Mouse (Mus musculus): Measurements from ENCODE around the gene Dab1. TPM values are rescaled to one million over a fixed set of nuclear protein-coding genes. Genes with fewer than 3 reads are reported as not detected.

Dab1 gene
- polyA plus RNA-seq, 1 experiment from 2014 or later = 0.39 TPM

GRCm38 (mm10) chr4:104275260-104275659 lies 656.1 kb downstream of the Dab1 start:
- Histone ChIP-seq H3K36me3 (ENCODE audit: insufficient read depth, low read length) (no peaks in the 10 kb centered on the region), H3K9me3 (ENCODE audit: low read length) (no peaks in the 10 kb centered on the region), H3K27me3 (replicated peaks; ENCODE audit: insufficient read depth, low read length) (no peaks in the 10 kb centered on the region), H3K4me2 (replicated peaks; ENCODE audit: low read depth, low read length) (no peak overlapping the region), H3K27ac (ENCODE audit: low read length) (no peak overlapping the region), H3K4me3 (ENCODE audit: low read depth, low read length) (no peak overlapping the region), H3K9ac (replicated peaks; ENCODE audit: low read depth) (no peak overlapping the region), H3K4me1 (ENCODE audit: insufficient read depth, low read depth, low read length) (no peaks in the 10 kb centered on the region)
- DNase-seq (ENCODE audit: low spot score) = no peak
- WGBS = 94% methylated on average over 1 of the region's 1 CpGs
- TF ChIP-seq CTCF (IDR thresholded peaks at IDR 0.05) (no peak), EP300 (IDR thresholded peaks at IDR 0.05) (no peak)
- ATAC-seq = no peak

GRCm38 (mm10) chr4:104276916-104277315 lies 657.8 kb downstream of the Dab1 start:
- TF ChIP-seq CTCF (IDR thresholded peaks at IDR 0.05) = no peak
- TF ChIP-seq EP300 (IDR thresholded peaks at IDR 0.05) = no peak
- Histone ChIP-seq H3K27me3 (replicated peaks; ENCODE audit: insufficient read depth, low read length) (no peaks in the 10 kb centered on the region), H3K4me1 (ENCODE audit: insufficient read depth, low read depth, low read length) (no peaks in the 10 kb centered on the region), H3K4me2 (replicated peaks; ENCODE audit: low read depth, low read length) (no peak overlapping the region), H3K27ac (ENCODE audit: low read length) (no peak overlapping the region), H3K9ac (replicated peaks; ENCODE audit: low read depth) (no peak overlapping the region), H3K36me3 (ENCODE audit: insufficient read depth, low read length) (no peaks in the 10 kb centered on the region), H3K9me3 (ENCODE audit: low read length) (no peaks in the 10 kb centered on the region), H3K4me3 (ENCODE audit: low read depth, low read length) (no peak overlapping the region)
- ATAC-seq (no peak), DNase-seq (ENCODE audit: low spot score) (no peak)
- WGBS = 81% methylated on average over 7 of the region's 7 CpGs

GRCm38 (mm10) chr4:104281518-104281917 lies 662.4 kb downstream of the Dab1 start:
- no peak overlapping the region for H3K9ac ChIP-seq (replicated peaks; ENCODE audit: low read depth)
- H3K4me3 ChIP-seq (ENCODE audit: low read depth, low read length) = no peak overlapping the region
- no peaks in the 10 kb centered on the region for H3K4me1 ChIP-seq (ENCODE audit: insufficient read depth, low read depth, low read length)
- ATAC-seq = no peak
- H3K36me3 ChIP-seq (ENCODE audit: insufficient read depth, low read length) = no peaks in the 10 kb centered on the region
- DNase-seq (ENCODE audit: low spot score) = no peak
- no peak overlapping the region for H3K27ac ChIP-seq (ENCODE audit: low read length)
- TF ChIP-seq EP300 (IDR thresholded peaks at IDR 0.05) (no peak), CTCF (IDR thresholded peaks at IDR 0.05) (no peak)
- H3K27me3 ChIP-seq (replicated peaks; ENCODE audit: insufficient read depth, low read length) = no peaks in the 10 kb centered on the region
- WGBS = 29% methylated on average over 3 of the region's 3 CpGs
- H3K9me3 ChIP-seq (ENCODE audit: low read length) = no peaks in the 10 kb centered on the region
- no peak overlapping the region for H3K4me2 ChIP-seq (replicated peaks; ENCODE audit: low read depth, low read length)

- no peaks in the 10 kb centered on the region for H3K27me3 ChIP-seq (replicated peaks; ENCODE audit: insufficient read depth, low read length)
- H3K4me2 ChIP-seq (replicated peaks; ENCODE audit: low read depth, low read length) = no peak overlapping the region
- no peaks in the 10 kb centered on the region for H3K4me1 ChIP-seq (ENCODE audit: insufficient read depth, low read depth, low read length)
- H3K4me3 ChIP-seq (ENCODE audit: low read depth, low read length) = no peak overlapping the region
- H3K9ac ChIP-seq (replicated peaks; ENCODE audit: low read depth) = no peak overlapping the region
- DNase-seq (ENCODE audit: low spot score) (no peak), ATAC-seq (no peak)
- no peaks in the 10 kb centered on the region for H3K36me3 ChIP-seq (ENCODE audit: insufficient read depth, low read length)
- H3K9me3 ChIP-seq (ENCODE audit: low read length) = no peaks in the 10 kb centered on the region
- H3K27ac ChIP-seq (ENCODE audit: low read length) = no peak overlapping the region
- whole genome bisulfite sequencing = 47% methylated on average over 6 of the region's 6 CpGs
- TF ChIP-seq EP300 (IDR thresholded peaks at IDR 0.05) (no peak), CTCF (IDR thresholded peaks at IDR 0.05) (no peak)
Observed at GRCm38 (mm10) chr4:104283906-104284305, 664.7 kb downstream of the Dab1 start.

- no peak overlapping the region for H3K4me2 ChIP-seq (replicated peaks; ENCODE audit: low read depth, low read length)
- TF ChIP-seq CTCF (IDR thresholded peaks at IDR 0.05) (no peak), EP300 (IDR thresholded peaks at IDR 0.05) (no peak)
- no peaks in the 10 kb centered on the region for H3K36me3 ChIP-seq (ENCODE audit: insufficient read depth, low read length)
- 70% methylated on average over 3 of the region's 3 CpGs for WGBS
- H3K9ac ChIP-seq (replicated peaks; ENCODE audit: low read depth) = no peak overlapping the region
- H3K27me3 ChIP-seq (replicated peaks; ENCODE audit: insufficient read depth, low read length) = no peaks in the 10 kb centered on the region
- no peak for DNase-seq (ENCODE audit: low spot score)
- H3K4me3 ChIP-seq (ENCODE audit: low read depth, low read length) = no peak overlapping the region
- no peak for ATAC-seq
- H3K4me1 ChIP-seq (ENCODE audit: insufficient read depth, low read depth, low read length) = no peaks in the 10 kb centered on the region
- no peak overlapping the region for H3K27ac ChIP-seq (ENCODE audit: low read length)
- H3K9me3 ChIP-seq (ENCODE audit: low read length) = no peaks in the 10 kb centered on the region
Observed at GRCm38 (mm10) chr4:104288401-104288800, 669.2 kb downstream of the Dab1 start.

GRCm38 (mm10) chr4:104301764-104302163 lies 682.6 kb downstream of the Dab1 start:
- no peaks in the 10 kb centered on the region for H3K4me1 ChIP-seq (ENCODE audit: insufficient read depth, low read depth, low read length)
- H3K36me3 ChIP-seq (ENCODE audit: insufficient read depth, low read length) = no peaks in the 10 kb centered on the region
- H3K27ac ChIP-seq (ENCODE audit: low read length) = no peak overlapping the region
- WGBS = 50% methylated on average over 3 of the region's 3 CpGs
- no peak overlapping the region for H3K4me2 ChIP-seq (replicated peaks; ENCODE audit: low read depth, low read length)
- H3K9me3 ChIP-seq (ENCODE audit: low read length) = no peaks in the 10 kb centered on the region
- no peak for ATAC-seq
- no peak for DNase-seq (ENCODE audit: low spot score)
- H3K27me3 ChIP-seq (replicated peaks; ENCODE audit: insufficient read depth, low read length) = no peaks in the 10 kb centered on the region
- H3K9ac ChIP-seq (replicated peaks; ENCODE audit: low read depth) = no peak overlapping the region
- no peak overlapping the region for H3K4me3 ChIP-seq (ENCODE audit: low read depth, low read length)
- no peak for TF ChIP-seq EP300 (IDR thresholded peaks at IDR 0.05)
- no peak for TF ChIP-seq CTCF (IDR thresholded peaks at IDR 0.05)

- no peak overlapping the region for H3K27ac ChIP-seq (ENCODE audit: low read length)
- TF ChIP-seq CTCF (IDR thresholded peaks at IDR 0.05) (no peak), EP300 (IDR thresholded peaks at IDR 0.05) (no peak)
- H3K4me3 ChIP-seq (ENCODE audit: low read depth, low read length) = no peak overlapping the region
- H3K27me3 ChIP-seq (replicated peaks; ENCODE audit: insufficient read depth, low read length) = no peaks in the 10 kb centered on the region
- no peak overlapping the region for H3K4me2 ChIP-seq (replicated peaks; ENCODE audit: low read depth, low read length)
- DNase-seq (ENCODE audit: low spot score) (no peak), ATAC-seq (no peak)
- H3K36me3 ChIP-seq (ENCODE audit: insufficient read depth, low read length) = no peaks in the 10 kb centered on the region
- H3K9ac ChIP-seq (replicated peaks; ENCODE audit: low read depth) = no peak overlapping the region
- 55% methylated on average over 10 of the region's 10 CpGs for WGBS
- H3K9me3 ChIP-seq (ENCODE audit: low read length) = no peaks in the 10 kb centered on the region
- H3K4me1 ChIP-seq (ENCODE audit: insufficient read depth, low read depth, low read length) = no peaks in the 10 kb centered on the region
Observed at GRCm38 (mm10) chr4:104302996-104303652, 684.0 kb downstream of the Dab1 start.
